Mouse (Mus musculus) heart, embryonic 10.5 days (tissue): Measurements from ENCODE around the gene Dnmt1. TPM values are rescaled to one million over a fixed set of nuclear protein-coding genes. Genes with fewer than 3 reads are reported as not detected.

Experiments used
- DNase-seq: peaks from one replicate; pipeline ENCODE4 v3.0.0-alpha.2; 2017; ENCODE audit warnings: low spot score
- H3K27ac ChIP-seq: fragments of 300-500 bp; sonication (generic); 2 replicates; pipeline ENCODE4 v1.5.1; 2016; ENCODE audit warnings: mild to moderate bottlenecking
- H3K27me3 ChIP-seq: fragments of 300-500 bp; sonication (generic); 2 replicates; pipeline ENCODE4 v1.6.1; 2016; ENCODE audit warnings: mild to moderate bottlenecking; ENCODE audit not compliant: poor library complexity, insufficient read depth, severe bottlenecking
- H3K36me3 ChIP-seq: fragments of 300-500 bp; sonication (generic); 2 replicates; pipeline ENCODE4 v1.6.1; 2016; ENCODE audit warnings: mild to moderate bottlenecking, moderate library complexity
- H3K4me1 ChIP-seq: fragments of 300-500 bp; sonication (generic); 2 replicates; pipeline ENCODE4 v1.6.1; 2016; ENCODE audit warnings: mild to moderate bottlenecking
- H3K4me3 ChIP-seq: fragments of 300-500 bp; sonication (generic); 2 replicates; pipeline ENCODE4 v1.5.1; 2016; ENCODE audit warnings: mild to moderate bottlenecking, moderate library complexity
- H3K9me3 ChIP-seq: fragments of 300-500 bp; sonication (generic); 2 replicates; pipeline ENCODE4 v1.6.1; 2016; ENCODE audit warnings: mild to moderate bottlenecking, moderate library complexity
- whole genome bisulfite sequencing: fragments of 180-500 bp; shearing (Covaris S2); methylation state at CpG from one replicate; pipeline ENCODE4 v1.1.7; 2016; 5-methylcytosine and 5-hydroxymethylcytosine counted together
- microRNA-seq: library from miRNA; unstranded; fragments of <30 nt; microRNA quantifications from one replicate; pipeline ENCODE4, GENCODE M21; 2017
- polyA plus RNA-seq: library from polyadenylated mRNA; unstranded; fragments of >200 nt; fragmentation: Nextera tagmentation; extraction: Ambion mirVana; gene quantifications from 2 replicates; pipeline ENCODE4 v1.2.1, GENCODE M21; 2016

Dnmt1 gene
- polyA plus RNA-seq, 1 experiment from 2014 or later = 110 TPM

DNA sequence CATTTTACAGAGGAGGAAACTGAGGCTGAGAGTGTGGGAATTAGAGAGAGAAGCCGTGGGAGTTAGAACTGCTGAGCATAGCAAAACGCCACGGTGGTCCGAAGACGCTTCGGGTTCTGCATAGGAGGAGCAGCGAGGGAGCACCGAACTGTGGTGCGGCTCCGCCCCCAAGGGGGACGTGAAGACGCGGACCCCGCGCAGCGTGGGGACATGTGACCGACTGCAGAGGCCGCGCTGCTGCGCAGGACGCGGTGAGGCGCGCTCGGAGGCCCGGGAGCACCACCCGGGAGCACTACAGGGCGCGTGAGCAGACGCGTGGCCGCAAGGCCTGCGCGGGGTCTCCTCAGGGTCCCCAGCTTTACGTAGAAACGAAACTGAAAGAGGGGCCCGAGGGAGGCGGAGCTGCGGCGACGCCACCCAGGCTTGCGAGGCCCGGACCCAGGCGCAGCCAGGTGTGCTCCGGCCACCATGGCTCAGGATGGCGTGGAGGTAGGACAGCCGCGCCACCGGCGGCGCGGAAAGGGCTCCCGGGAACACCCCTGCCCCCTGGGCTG, 91.2 kb downstream of the Dnmt1 start, which contains the start of gene A230050P20Rik:
TSS of gene A230050P20Rik (plus strand) at position 195 of the 554 bp plus-strand sequence.
- 0 out of 2 replicates have a peak, but pooled peaks cover 2% of the 10 kb centered on the region for H3K36me3 ChIP-seq
- no peak for DNase-seq
- no peaks in the 10 kb centered on the region for H3K9me3 ChIP-seq
- H3K27me3 ChIP-seq = peaks cover 66% of the 10 kb centered on the region
- peaks cover 12% of the 10 kb centered on the region for H3K4me1 ChIP-seq
- H3K4me3 ChIP-seq = peak within 1 kb of the TSS; percentile 60
- peak within 1 kb of the TSS; percentile 39 for H3K27ac ChIP-seq
- 9% methylated on average over 53 of the region's 53 CpGs for WGBS

DNA sequence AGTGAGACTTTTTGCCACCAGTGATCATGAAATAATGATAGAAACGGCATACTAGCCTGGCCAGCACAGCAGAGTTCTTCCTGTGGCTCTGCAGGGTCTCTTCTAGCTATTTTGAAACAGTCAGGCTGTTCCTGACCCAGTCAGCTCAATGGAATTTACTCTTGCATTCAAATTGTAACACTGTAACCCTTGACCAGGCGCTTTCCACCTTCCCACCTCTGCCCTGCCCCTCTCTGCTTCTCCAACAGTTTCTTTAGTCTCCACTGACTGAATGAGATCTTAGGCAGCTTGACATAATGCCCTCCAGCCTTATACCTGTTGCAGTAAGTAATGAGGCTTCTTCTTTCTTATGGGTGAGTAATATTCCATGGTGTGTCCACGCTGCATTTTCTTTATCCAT, 92.8 kb downstream of the Dnmt1 start:
- DNase-seq = no peak
- no peaks in the 10 kb centered on the region for H3K9me3 ChIP-seq
- 45% methylated on average over 3 of the region's 3 CpGs for WGBS
- 0 out of 2 replicates have a peak, but pooled peaks cover 2% of the 10 kb centered on the region for H3K36me3 ChIP-seq
- no peak overlapping the region for H3K4me3 ChIP-seq
- H3K27ac ChIP-seq = no peak overlapping the region
- peaks cover 12% of the 10 kb centered on the region for H3K4me1 ChIP-seq
- peaks cover 55% of the 10 kb centered on the region for H3K27me3 ChIP-seq

DNA sequence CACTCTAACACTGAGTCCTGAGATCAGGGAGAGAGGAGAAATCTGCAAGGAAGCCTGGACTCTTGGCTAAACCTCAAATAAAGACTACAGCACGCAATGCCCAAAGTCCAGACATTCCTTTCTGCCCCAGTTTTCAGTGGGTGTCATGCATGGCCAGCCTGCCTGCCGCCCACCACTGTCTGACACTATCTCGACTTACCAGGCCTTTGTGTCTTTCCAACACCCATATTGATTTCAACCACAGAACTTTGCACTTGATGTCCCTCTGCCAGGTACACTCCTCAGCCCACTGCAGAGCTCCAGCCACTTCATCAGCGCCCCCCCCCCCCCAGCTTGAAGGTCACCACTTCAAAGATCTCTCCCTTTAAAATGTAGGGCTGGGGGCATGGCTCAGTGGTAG, 97.5 kb downstream of the Dnmt1 start:
- no peak for DNase-seq
- 47% methylated on average over 4 of the region's 4 CpGs for WGBS
- Histone ChIP-seq H3K36me3 (no peaks in the 10 kb centered on the region), H3K4me1 (no peaks in the 10 kb centered on the region), H3K27ac (no peak overlapping the region), H3K9me3 (no peaks in the 10 kb centered on the region), H3K27me3 (peaks cover 14% of the 10 kb centered on the region), H3K4me3 (no peak overlapping the region)

DNA sequence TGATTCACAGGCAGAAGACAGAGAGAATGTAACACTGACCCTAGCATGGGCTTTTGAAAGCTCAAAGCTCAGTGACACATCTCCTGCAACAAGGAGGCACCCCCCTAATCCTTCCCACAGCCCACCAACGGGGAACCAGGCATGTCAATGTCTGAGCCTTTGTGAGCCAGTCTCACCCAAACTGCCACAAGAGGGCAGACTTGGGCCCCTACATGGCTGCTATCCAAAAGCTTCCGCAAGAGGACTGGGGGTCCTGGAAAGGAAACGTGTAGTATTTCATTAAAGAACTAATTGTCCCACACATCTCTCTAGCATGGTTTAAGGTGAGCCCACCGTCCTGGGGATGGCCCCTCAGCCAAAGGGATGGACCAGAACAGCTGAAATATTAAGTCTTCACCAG, 97.9 kb downstream of the Dnmt1 start:
- no peaks in the 10 kb centered on the region for H3K36me3 ChIP-seq
- DNase-seq = no peak
- WGBS = 12% methylated on average over 4 of the region's 4 CpGs
- no peaks in the 10 kb centered on the region for H3K9me3 ChIP-seq
- no peak overlapping the region for H3K27ac ChIP-seq
- H3K27me3 ChIP-seq = peaks cover 10% of the 10 kb centered on the region
- no peaks in the 10 kb centered on the region for H3K4me1 ChIP-seq
- H3K4me3 ChIP-seq = no peak overlapping the region

DNA sequence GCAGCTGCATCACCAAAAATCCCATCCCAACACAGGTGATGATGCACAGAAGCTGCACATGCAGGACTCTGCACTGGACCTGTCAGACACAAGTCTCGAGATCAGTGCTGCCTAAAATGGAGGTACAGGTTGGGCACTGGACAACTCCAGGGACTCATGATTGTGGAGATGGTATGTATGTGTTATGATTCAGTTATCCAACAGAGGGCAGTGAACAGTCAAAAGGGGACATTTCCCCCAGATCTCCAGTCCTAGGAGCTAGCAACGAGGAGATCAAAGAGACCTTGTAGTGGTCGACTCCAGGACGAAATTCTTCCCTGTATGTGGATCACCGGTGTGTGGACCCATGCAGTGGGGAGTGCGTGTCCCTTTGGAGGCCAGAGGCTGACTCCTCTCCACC, 99.8 kb downstream of the Dnmt1 start:
- no peak for DNase-seq
- H3K27ac ChIP-seq = no peak overlapping the region
- H3K4me1 ChIP-seq = no peaks in the 10 kb centered on the region
- no peaks in the 10 kb centered on the region for H3K27me3 ChIP-seq
- no peaks in the 10 kb centered on the region for H3K36me3 ChIP-seq
- 41% methylated on average over 6 of the region's 6 CpGs for WGBS
- no peaks in the 10 kb centered on the region for H3K9me3 ChIP-seq
- H3K4me3 ChIP-seq = no peak overlapping the region

Small RNA genes within 50 kb of the gene (microRNA-seq; reads per million reads assigned to microRNA genes)
- not detected for gene Mir7081

Other genes with a start within 250 kb of the Dnmt1 start
- gene Olfm2, start 213.5 kb downstream of the Dnmt1 start, polyA plus RNA-seq = 1.3 and 3.2 TPM in 2 replicates
- gene Col5a3, start 144.8 kb downstream of the Dnmt1 start, polyA plus RNA-seq = 0.06 and 0.11 TPM in 2 replicates
- gene Rdh8, start 141.4 kb downstream of the Dnmt1 start, polyA plus RNA-seq = not detected in 2 replicates
- 2.5 and 3.0 TPM in 2 replicates for gene A230050P20Rik, start 91.2 kb downstream of the Dnmt1 start, polyA plus RNA-seq
- 3.5 and 7.2 TPM in 2 replicates for gene Angptl6, start 80.2 kb downstream of the Dnmt1 start, polyA plus RNA-seq
- gene Ppan, start 71.7 kb downstream of the Dnmt1 start, polyA plus RNA-seq = 66.0 and 95.8 TPM in 2 replicates
- 327 and 389 TPM in 2 replicates for gene Eif3g, start 61.3 kb downstream of the Dnmt1 start, polyA plus RNA-seq
- 25.1 and 34.6 TPM in 2 replicates for gene S1pr2, start 16.9 kb upstream of the Dnmt1 start, polyA plus RNA-seq
- 157 and 162 TPM in 2 replicates for gene Mrpl4, start 42.9 kb upstream of the Dnmt1 start, polyA plus RNA-seq
- 7.7 and 9.7 TPM in 2 replicates for gene Icam1, start 56.1 kb upstream of the Dnmt1 start, polyA plus RNA-seq
- gene Icam4, start 69.5 kb upstream of the Dnmt1 start, polyA plus RNA-seq = 15.2 and 19.9 TPM in 2 replicates
- gene Icam5, start 72.2 kb upstream of the Dnmt1 start, polyA plus RNA-seq = 0.06 and 0.09 TPM in 2 replicates
- gene Zglp1, start 107.2 kb upstream of the Dnmt1 start, polyA plus RNA-seq = 1.0 and 1.9 TPM in 2 replicates
- gene Gm49373, start 113.2 kb upstream of the Dnmt1 start, polyA plus RNA-seq = 0.25 and 0.79 TPM in 2 replicates
- 64.6 and 79.5 TPM in 2 replicates for gene Fdx1l, start 113.7 kb upstream of the Dnmt1 start, polyA plus RNA-seq
- gene Gm38431, start 132.1 kb upstream of the Dnmt1 start, polyA plus RNA-seq = 3.2 and 3.4 TPM in 2 replicates
- 76.7 and 83.9 TPM in 2 replicates for gene Raver1, start 132.1 kb upstream of the Dnmt1 start, polyA plus RNA-seq
- gene Tyk2, start 171.4 kb upstream of the Dnmt1 start, polyA plus RNA-seq = 12.6 and 16.5 TPM in 2 replicates
- 286 and 333 TPM in 2 replicates for gene Cdc37, start 190.1 kb upstream of the Dnmt1 start, polyA plus RNA-seq
- gene Pde4a, start 205.8 kb upstream of the Dnmt1 start, polyA plus RNA-seq = 7.5 and 9.0 TPM in 2 replicates